Mouse (Mus musculus): ENCODE measurements around the gene Pcsk1n.

- TF ChIP-seq CTCF (IDR thresholded peaks at IDR 0.05) = no peak
- peak; percentile 57 for TF ChIP-seq EP300 (IDR thresholded peaks at IDR 0.05)
Observed at GRCm38 (mm10) chrX:7898880-7899874, 20.4 kb upstream of the Pcsk1n start, which contains the start of the genes Pqbp1 and Timm17b.
